Mouse (Mus musculus): Measurements from ENCODE around the gene Aup1.
A peak's percentile ranks its signal among the peaks of the same experiment; 100 is the strongest.

DNA sequence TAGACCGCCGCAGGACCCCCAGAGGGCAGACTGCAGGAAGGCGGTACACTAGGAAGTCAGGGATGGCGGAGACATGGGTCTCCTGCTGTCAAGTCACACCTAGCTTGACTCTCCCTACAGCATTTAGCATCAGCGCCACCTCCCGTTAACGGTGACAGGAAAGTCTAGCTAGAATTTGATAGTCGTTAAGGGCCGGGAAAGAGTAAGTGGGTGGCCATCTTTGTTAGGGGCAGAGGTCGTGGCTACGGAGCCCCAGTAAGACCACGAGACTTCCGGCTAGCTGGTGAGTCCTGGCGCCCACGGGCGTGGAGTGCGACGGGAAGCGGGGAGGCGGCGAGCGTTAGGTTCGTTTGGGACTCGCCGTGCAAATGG is 47.0 kb downstream of the Aup1 start, which contains the start of the genes Ccdc142 and Gm42688:
- TF ChIP-seq POLR2A (IDR thresholded peaks at IDR 0.05; ENCODE audit: insufficient read depth, low read length) (no peak), CTCF (IDR thresholded peaks at IDR 0.05; ENCODE audit: low read depth, low read length) (peak; percentile 46), EP300 (IDR thresholded peaks at IDR 0.05; ENCODE audit: insufficient read depth, low read depth, low read length) (no peak)
